Mouse (Mus musculus) erythroblast, embryonic 14.5 days (primary cell): Measurements from ENCODE around the gene Hist1h3f. TPM values are rescaled to one million over a fixed set of nuclear protein-coding genes. Genes with fewer than 3 reads are reported as not detected.
"Not testable (repeated sequence)": the region's sequence is repeated elsewhere in the genome, so short reads cannot be mapped to it uniquely, and the experiment has no call there.

Experiments used
- H3K27me3 ChIP-seq: 2 replicates; pipeline ENCODE4 v1.6.1; 2012; ENCODE audit warnings: inconsistent platforms; ENCODE audit not compliant: control insufficient read depth
- H3K36me3 ChIP-seq: 2 replicates; pipeline ENCODE4 v1.6.1; 2012; ENCODE audit warnings: mild to moderate bottlenecking, inconsistent platforms; ENCODE audit not compliant: control insufficient read depth
- H3K4me1 ChIP-seq: 2 replicates; pipeline ENCODE4 v1.6.1; 2012; ENCODE audit warnings: inconsistent platforms; ENCODE audit not compliant: control insufficient read depth
- H3K4me3 ChIP-seq: replicated peaks from 2 replicates; pipeline ENCODE3; 2012; ENCODE audit warnings: moderate library complexity, mild to moderate bottlenecking, inconsistent platforms
- H3K9me3 ChIP-seq: 2 replicates; pipeline ENCODE4 v1.6.1; 2012; ENCODE audit warnings: low read length, inconsistent platforms, mixed read lengths; ENCODE audit not compliant: control insufficient read depth
- GATA1 ChIP-seq: IDR thresholded peaks from 2 replicates; pipeline ENCODE4 v1.6.1; 2012; ENCODE audit warnings: low read length, inconsistent platforms, mixed read lengths
- TAL1 ChIP-seq: IDR thresholded peaks from 3 replicates; pipeline ENCODE4 v1.6.1; 2012; ENCODE audit warnings: low read length, inconsistent platforms, mixed read lengths
- polyA plus RNA-seq: library from polyadenylated mRNA; stranded (reverse); fragments of >175 nt; gene quantifications from 2 replicates; pipeline ENCODE4 v1.2.3, GENCODE M21; 2012

Gene Hist1h3f
- polyA plus RNA-seq, 1 experiment, result 3.3 TPM

GRCm38 (mm10) chr13:23575271-23575851, 31.5 kb downstream of the Hist1h3f start, which contains the start of gene Hist1h3d:
Gene Hist1h3d (plus strand): TSS chr13:23575763.
- Histone ChIP-seq H3K9me3 (no peaks in the 10 kb centered on the region), H3K4me3 (peak within 1 kb of the TSS; percentile 76), H3K4me1 (peaks cover 39% of the 10 kb centered on the region), H3K27me3 (no peaks in the 10 kb centered on the region), H3K36me3 (peaks cover 11% of the 10 kb centered on the region)
- no peak for TF ChIP-seq TAL1

DNA sequence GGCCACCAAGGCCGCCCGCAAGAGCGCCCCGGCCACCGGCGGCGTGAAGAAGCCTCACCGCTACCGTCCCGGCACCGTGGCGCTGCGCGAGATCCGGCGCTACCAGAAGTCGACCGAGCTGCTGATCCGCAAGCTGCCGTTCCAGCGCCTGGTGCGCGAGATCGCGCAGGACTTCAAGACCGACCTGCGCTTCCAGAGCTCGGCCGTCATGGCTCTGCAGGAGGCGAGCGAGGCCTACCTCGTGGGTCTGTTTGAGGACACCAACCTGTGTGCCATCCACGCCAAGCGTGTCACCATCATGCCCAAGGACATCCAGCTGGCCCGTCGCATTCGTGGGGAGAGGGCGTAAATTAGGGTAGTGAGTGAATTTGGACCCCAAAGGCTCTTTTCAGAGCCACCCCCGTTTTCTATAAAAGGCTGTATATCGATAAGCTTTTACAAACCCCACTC, 32.0 kb downstream of the Hist1h3f start:
- peaks cover 44% of the 10 kb centered on the region for H3K4me1 ChIP-seq
- H3K36me3 ChIP-seq, result peaks cover 11% of the 10 kb centered on the region
- H3K9me3 ChIP-seq, H3K27me3 ChIP-seq: not testable (repeated sequence)
- peak overlapping the region; percentile 76 for H3K4me3 ChIP-seq

- Histone ChIP-seq H3K4me3 (peak overlapping the region; percentile 76), H3K27me3 (no peaks in the 10 kb centered on the region), H3K4me1 (peaks cover 49% of the 10 kb centered on the region), H3K36me3 (peaks cover 11% of the 10 kb centered on the region), H3K9me3 (no peaks in the 10 kb centered on the region)
- TF ChIP-seq GATA1, result no peak
- no peak for TF ChIP-seq TAL1
Measured at GRCm38 (mm10) chr13:23576351-23576881, 32.6 kb downstream of the Hist1h3f start.

DNA sequence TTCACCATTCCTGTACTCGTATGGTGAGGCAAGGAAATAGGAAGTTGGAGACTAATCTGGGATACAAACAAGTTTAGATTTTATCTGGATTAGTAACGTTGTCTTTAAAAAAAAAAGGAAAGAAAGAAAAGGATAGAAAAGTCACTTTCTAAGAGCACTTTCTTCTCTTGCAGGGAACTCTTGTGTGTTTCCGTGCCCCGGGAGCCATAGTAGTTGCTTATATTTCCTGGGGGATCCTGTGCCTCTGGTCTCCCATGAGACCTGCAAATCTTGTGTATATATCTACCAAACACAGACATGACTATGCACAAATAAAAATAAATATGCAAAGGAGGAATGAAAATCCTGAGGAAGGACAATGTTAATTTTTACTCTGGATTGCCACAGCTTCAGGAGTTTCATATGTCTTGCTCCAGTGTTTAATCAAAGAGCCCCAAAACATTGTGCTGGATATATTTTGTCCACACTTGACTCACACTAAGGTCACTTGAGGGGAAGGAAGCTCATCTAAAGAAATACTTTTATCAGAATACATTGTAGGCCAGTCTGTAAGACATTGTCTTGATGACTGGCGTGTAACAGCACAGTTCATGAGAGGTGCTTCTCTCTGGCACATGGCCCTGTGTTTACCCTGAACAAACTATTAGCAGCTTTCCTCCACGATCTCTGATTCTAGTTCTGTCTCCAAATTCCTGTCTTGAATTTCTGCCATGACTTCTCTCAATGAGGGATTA, 33.2 kb downstream of the Hist1h3f start:
- Histone ChIP-seq H3K4me1 (peaks cover 53% of the 10 kb centered on the region), H3K4me3 (peak overlapping the region; percentile 76), H3K27me3 (no peaks in the 10 kb centered on the region), H3K9me3 (no peaks in the 10 kb centered on the region), H3K36me3 (peaks cover 11% of the 10 kb centered on the region)
- TF ChIP-seq TAL1 (no peak), GATA1 (no peak)

DNA sequence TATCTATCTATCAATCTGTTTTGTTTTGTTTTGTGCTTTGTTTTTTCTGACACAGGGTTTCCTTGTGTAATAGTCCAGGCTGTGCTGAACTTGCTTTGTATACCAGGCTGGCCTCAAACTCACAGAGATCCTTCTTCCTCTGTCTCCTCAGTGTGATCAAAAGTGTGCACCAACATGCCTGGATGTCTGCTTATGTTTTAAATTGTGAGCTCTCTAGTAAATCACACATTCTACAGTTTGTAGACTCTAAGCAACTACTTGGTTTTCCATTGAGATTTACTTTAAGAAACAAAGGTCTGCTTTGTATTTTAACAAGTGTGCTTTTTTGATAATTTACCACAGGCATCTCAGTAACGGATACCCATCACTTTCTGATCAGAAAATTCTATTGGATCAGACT, 34.0 kb downstream of the Hist1h3f start:
- peaks cover 11% of the 10 kb centered on the region for H3K36me3 ChIP-seq
- TF ChIP-seq GATA1, result no peak
- TF ChIP-seq TAL1, result no peak
- H3K27me3 ChIP-seq, result no peaks in the 10 kb centered on the region
- peaks cover 56% of the 10 kb centered on the region for H3K4me1 ChIP-seq
- peak overlapping the region; percentile 76 for H3K4me3 ChIP-seq
- H3K9me3 ChIP-seq, result no peaks in the 10 kb centered on the region

GRCm38 (mm10) chr13:23581408-23582218, 37.8 kb downstream of the Hist1h3f start, which contains the start of gene Hist1h4d:
Gene Hist1h4d (plus strand): TSS chr13:23581598.
- peaks cover 71% of the 10 kb centered on the region for H3K4me1 ChIP-seq
- H3K27me3 ChIP-seq, result no peaks in the 10 kb centered on the region
- TF ChIP-seq GATA1 (no peak), TAL1 (no peak; the same call in 2 of the 3 replicates)
- H3K9me3 ChIP-seq, result no peaks in the 10 kb centered on the region
- peaks cover 11% of the 10 kb centered on the region for H3K36me3 ChIP-seq
- peak within 1 kb of the TSS; percentile 67 for H3K4me3 ChIP-seq

DNA sequence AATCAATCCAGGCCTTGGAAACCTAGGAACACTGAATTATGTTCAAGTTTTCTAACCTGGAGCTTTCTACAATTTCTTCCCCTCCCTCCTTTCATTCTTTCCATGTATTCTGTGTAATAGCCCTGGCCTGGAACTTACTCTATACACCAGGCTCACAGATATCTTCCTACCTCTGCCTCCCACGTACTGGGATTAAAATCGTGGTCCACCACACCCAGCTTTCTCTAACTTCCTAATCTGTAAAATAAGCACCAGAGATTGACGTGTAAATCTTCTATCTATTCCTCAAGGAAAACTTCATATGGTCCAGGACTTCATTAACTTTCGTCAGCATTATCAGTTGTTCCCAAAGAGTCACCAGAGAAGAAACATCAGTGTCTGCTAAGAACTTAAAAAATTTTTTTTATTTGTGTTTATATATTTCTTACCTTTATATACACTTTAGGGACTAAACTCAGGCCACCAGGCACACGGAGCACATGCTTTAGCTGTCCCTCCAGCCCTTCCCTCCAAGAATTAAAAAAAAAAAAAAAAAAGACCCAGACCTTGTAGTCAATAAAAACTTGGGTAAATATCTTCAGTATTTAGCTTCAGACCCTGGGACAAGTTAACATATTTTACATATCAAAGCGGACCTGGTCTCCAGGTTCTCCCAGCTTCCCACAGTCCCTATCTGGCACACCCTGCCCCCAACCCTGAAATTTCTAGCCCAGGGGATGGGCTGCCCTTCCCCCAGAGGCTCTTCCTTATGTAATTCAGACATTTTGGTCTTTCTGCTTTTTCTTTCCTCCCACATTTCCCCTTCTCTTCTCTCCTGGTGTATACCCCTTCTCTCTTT, 38.6 kb downstream of the Hist1h3f start:
- 0 out of 2 replicates have a peak, but pooled peaks have one; percentile 1 for TF ChIP-seq GATA1
- TF ChIP-seq TAL1, result no peak
- peaks cover 70% of the 10 kb centered on the region for H3K4me1 ChIP-seq
- H3K4me3 ChIP-seq, result peak overlapping the region; percentile 67
- H3K9me3 ChIP-seq, result no peaks in the 10 kb centered on the region
- H3K27me3 ChIP-seq, result no peaks in the 10 kb centered on the region
- H3K36me3 ChIP-seq, result peaks cover 10% of the 10 kb centered on the region

- H3K4me1 ChIP-seq, result peaks cover 73% of the 10 kb centered on the region
- peaks cover 10% of the 10 kb centered on the region for H3K36me3 ChIP-seq
- TF ChIP-seq GATA1 (no peak), TAL1 (no peak)
- peak overlapping the region; percentile 67 for H3K4me3 ChIP-seq
- no peaks in the 10 kb centered on the region for H3K27me3 ChIP-seq
- no peaks in the 10 kb centered on the region for H3K9me3 ChIP-seq
Measured at GRCm38 (mm10) chr13:23583387-23584068, 39.7 kb downstream of the Hist1h3f start.
